Mouse (Mus musculus) layer of hippocampus, adult 6 months (tissue): ENCODE measurements around the gene Gm5751. TPM values are rescaled to one million over a fixed set of nuclear protein-coding genes. Genes with fewer than 3 reads are reported as not detected.

Source experiments
- long read RNA-seq, 2 experiments: library from polyadenylated mRNA; unstranded; transcript quantifications; one replicate each; pipeline ENCODE4 v2.0.0; 2019 to 2020
- polyA plus RNA-seq: library from polyadenylated mRNA; unstranded; fragments of <200 nt; fragmentation: Nextera tagmentation; gene quantifications from 2 replicates; pipeline ENCODE4 v1.2.3, GENCODE M21; 2021

Gm5751 gene
- not detected in 2 replicates for polyA plus RNA-seq
- long read RNA-seq, experiment 1: 0 reads
- long read RNA-seq, experiment 2: 0 reads

GRCm38 (mm10) chrX:8873953-8874352 lies at the start of gene Gm5751:
Gm5751 (plus strand) TSS chrX:8874253.

DNA sequence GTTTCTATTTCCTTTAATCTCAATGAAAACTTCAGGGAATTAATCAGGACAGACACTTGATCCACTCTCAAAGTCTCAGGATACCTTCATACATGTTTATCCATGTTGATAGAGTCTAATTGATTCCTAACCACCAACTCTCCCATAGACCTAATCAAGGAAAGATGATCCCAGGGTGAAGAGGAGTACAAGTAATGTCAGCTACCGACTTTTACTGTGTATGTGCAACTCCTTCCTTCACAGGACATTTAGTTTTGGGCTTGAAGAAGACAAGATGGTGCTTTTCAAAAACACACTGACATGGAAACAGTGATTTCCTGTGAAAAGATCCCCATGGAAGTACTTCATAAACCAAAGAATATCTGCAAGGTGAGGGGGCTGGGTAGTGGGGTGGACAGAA lies 30.4 kb upstream of the Gm5751 start, which contains the start of gene Gm6592:
Gene Gm6592, plus strand, starts transcription at position 301 of the 400 bp plus-strand sequence.

GRCm38 (mm10) chrX:8892343-8893155 lies 18.5 kb downstream of the Gm5751 start, which contains the start of gene B630019K06Rik:
B630019K06Rik (plus strand) TSS chrX:8892382.

Other genes with a start within 250 kb of the Gm5751 start
- not detected in 2 replicates for gene Ssxb8, start 183.4 kb upstream of the Gm5751 start, polyA plus RNA-seq
- gene Ssx9, start 125.8 kb upstream of the Gm5751 start, polyA plus RNA-seq: not detected in 2 replicates
- not detected in 2 replicates for gene Ssxb5, start 70.6 kb upstream of the Gm5751 start, polyA plus RNA-seq
- not detected in 2 replicates for gene Gm6592, start 30.3 kb upstream of the Gm5751 start, polyA plus RNA-seq
- gene B630019K06Rik, start 18.1 kb downstream of the Gm5751 start, polyA plus RNA-seq: 5.2 and 6.2 TPM in 2 replicates
- gene Fthl17b, start 88.7 kb downstream of the Gm5751 start, polyA plus RNA-seq: not detected in 2 replicates
- gene Fthl17c, start 102.3 kb downstream of the Gm5751 start, polyA plus RNA-seq: not detected in 2 replicates
- gene Fthl17d, start 112.5 kb downstream of the Gm5751 start, polyA plus RNA-seq: not detected in 2 replicates
- gene Fthl17e, start 159.2 kb downstream of the Gm5751 start, polyA plus RNA-seq: not detected in 2 replicates
- gene Fthl17f, start 188.8 kb downstream of the Gm5751 start, polyA plus RNA-seq: not detected in 2 replicates
- gene 4930402K13Rik, start 230.3 kb downstream of the Gm5751 start, polyA plus RNA-seq: not detected in 2 replicates